In genomic region chr13:16738313-16738712, GRCm38 (mm10) we compare ENCODE assay signal across 10 mouse cellular contexts.
"Had no signal": no experiment of that assay in that cellular context is flagged by ENCODE, and none has a peak within 500 bp of the region (broad histone marks: within the 10 kb centered on the region; RNA-seq: fewer than 3 reads in every experiment).

No protein-coding gene starts in this region.

- H3K27ac ChIP-seq: layer of hippocampus, adult 2 months; limb, embryonic 13.5 days; liver, embryonic 14.5 days; midbrain, embryonic 12.5 days had no signal

- H3K9ac ChIP-seq: limb, embryonic 13.5 days; liver, embryonic 14.5 days; midbrain, embryonic 12.5 days had no signal

- ATAC-seq: midbrain, embryonic 16.5 days had no signal

- H3K4me1 ChIP-seq: limb, embryonic 13.5 days; midbrain, embryonic 12.5 days had no signal

- H3K4me3 ChIP-seq: layer of hippocampus, adult 2 months; limb, embryonic 13.5 days; midbrain, embryonic 12.5 days had no signal

- H3K27me3 ChIP-seq: limb, embryonic 13.5 days; midbrain, embryonic 12.5 days had no signal

- DNase-seq: kidney, postnatal 10 days; kidney, postnatal 4 days; left cerebral cortex, postnatal 4 days; lung, adult 18-20 months; thymus, postnatal 36 days had no signal

- H3K4me2 ChIP-seq: limb, embryonic 13.5 days; midbrain, embryonic 12.5 days had no signal

- H3K9me3 ChIP-seq: limb, embryonic 13.5 days; midbrain, embryonic 12.5 days had no signal

- H3K36me3 ChIP-seq: limb, embryonic 13.5 days; midbrain, embryonic 12.5 days had no signal
